Mouse (Mus musculus) forebrain, embryonic 11.5 days (tissue): ENCODE measurements at regions not wholly inside any gene's neighbourhood (a gene's known extent, or its start where the extent isn't known, plus 50 kb on each side); places are given as distances from the start of the nearest gene placed in this dataset.

Experiments used
- ATAC-seq: fragments of 200-750 bp; cut with Nextera tagmentation; replicated peaks from 2 replicates; pipeline ENCODE4 v1.8.0; 2017; ENCODE audit warnings: moderate TSS enrichment; ENCODE audit not compliant: low FRiP score
- DNase-seq: peaks from one replicate; pipeline ENCODE4 v3.0.0-alpha.2; 2017; ENCODE audit warnings: low spot score
- H3K27ac ChIP-seq: fragments of 300-500 bp; sonication (generic); 2 replicates; pipeline ENCODE4 v1.5.1; 2014; ENCODE audit warnings: low read depth, low read length
- H3K27me3 ChIP-seq: fragments of 300-500 bp; sonication (generic); 2 replicates; pipeline ENCODE4 v1.6.1; 2014; ENCODE audit warnings: mild to moderate bottlenecking, low read length, mixed read lengths; ENCODE audit not compliant: control insufficient read depth, insufficient read depth
- H3K36me3 ChIP-seq: fragments of 300-500 bp; sonication (generic); 2 replicates; pipeline ENCODE4 v1.6.1; 2014; ENCODE audit warnings: mild to moderate bottlenecking, low read length, moderate library complexity, mixed read lengths; ENCODE audit not compliant: control insufficient read depth, insufficient read depth
- H3K4me1 ChIP-seq: fragments of 300-500 bp; sonication (generic); replicated peaks from 2 replicates; pipeline ENCODE4 v1.6.1; 2014; ENCODE audit warnings: low read length, mixed read lengths; ENCODE audit not compliant: control insufficient read depth, insufficient read depth
- H3K4me2 ChIP-seq: fragments of 300-500 bp; sonication (generic); 2 replicates; pipeline ENCODE4 v1.6.1; 2014; ENCODE audit warnings: low read depth, mild to moderate bottlenecking, low read length, moderate library complexity, mixed read lengths; ENCODE audit not compliant: severe bottlenecking
- H3K4me3 ChIP-seq: fragments of 300-500 bp; sonication (generic); 2 replicates; pipeline ENCODE4 v1.5.1; 2014; ENCODE audit warnings: low read depth, low read length
- H3K9ac ChIP-seq: fragments of 300-500 bp; sonication (generic); 2 replicates; pipeline ENCODE4 v1.6.1; 2014; ENCODE audit warnings: low read length
- H3K9me3 ChIP-seq: fragments of 300-500 bp; sonication (generic); 2 replicates; pipeline ENCODE4 v1.6.1; 2016; ENCODE audit warnings: low read length, mixed read lengths; ENCODE audit not compliant: control insufficient read depth
- WGBS: fragments of 180-500 bp; shearing (Covaris S2); extraction: QIAGEN DNeasy Blood & Tissue Kit; methylation state at CpG from one replicate; pipeline ENCODE4 v1.1.7; 2014; 5-methylcytosine and 5-hydroxymethylcytosine counted together

DNA sequence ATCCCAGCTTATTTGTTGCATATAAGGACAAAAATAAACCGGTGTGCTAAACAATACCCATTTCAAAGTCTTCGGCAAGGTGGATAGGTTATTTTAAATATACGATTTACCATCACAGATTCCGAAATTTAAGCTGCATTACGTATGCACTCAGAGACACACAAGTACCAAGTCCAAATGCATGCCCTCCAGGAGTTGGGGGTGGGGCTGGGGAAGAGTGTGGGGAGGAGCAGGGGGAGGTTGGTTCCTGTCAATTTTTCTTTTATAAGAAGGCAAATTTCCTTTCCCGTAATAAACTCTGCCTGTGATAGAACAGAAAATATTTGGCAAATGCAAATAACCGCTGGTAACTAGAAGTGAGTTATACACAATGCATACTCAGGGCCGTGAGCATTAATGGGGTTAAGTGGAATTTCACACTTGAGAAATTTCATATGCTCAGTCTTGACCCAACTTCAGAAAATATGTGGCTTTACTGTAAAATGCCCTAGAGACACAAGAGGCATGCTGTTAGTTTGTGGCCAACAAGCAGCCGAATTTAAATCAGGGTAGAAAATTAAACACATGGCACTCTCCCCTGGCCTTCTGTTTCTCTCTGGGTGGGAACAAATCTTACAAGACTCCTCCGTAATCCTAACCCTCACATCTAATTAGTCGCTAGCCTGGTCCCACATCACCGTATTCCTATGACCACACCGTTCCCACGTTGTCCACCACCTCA is 200.6 kb downstream of the Rwdd3 start:
- DNase-seq: no peak

GRCm38 (mm10) chr3:120946906-120947305 is 224.6 kb downstream of the Rwdd3 start:
- Histone ChIP-seq H3K27ac (no peak overlapping the region), H3K9ac (no peak overlapping the region), H3K27me3 (no peaks in the 10 kb centered on the region), H3K4me3 (no peak overlapping the region), H3K36me3 (no peaks in the 10 kb centered on the region), H3K4me1 (no peaks in the 10 kb centered on the region), H3K9me3 (no peaks in the 10 kb centered on the region), H3K4me2 (no peak overlapping the region)
- DNase-seq (no peak), ATAC-seq (no peak)
- WGBS: 96% methylated on average over 8 of the region's 8 CpGs

More for the DNA sequence above, 200.6 kb downstream of the Rwdd3 start:
- H3K4me2 ChIP-seq: no peak overlapping the region
- no peaks in the 10 kb centered on the region for H3K36me3 ChIP-seq
- 80% methylated on average over 14 of the region's 14 CpGs for WGBS
- H3K4me1 ChIP-seq: no peaks in the 10 kb centered on the region
- no peaks in the 10 kb centered on the region for H3K9me3 ChIP-seq
- no peaks in the 10 kb centered on the region for H3K27me3 ChIP-seq
- no peak overlapping the region for H3K27ac ChIP-seq
- no peak overlapping the region for H3K4me3 ChIP-seq
- no peak overlapping the region for H3K9ac ChIP-seq
- ATAC-seq: 0 out of 2 replicates have a peak, but pooled peaks have one; percentile 7

GRCm38 (mm10) chr3:120934401-120934800 is 237.1 kb downstream of the Rwdd3 start:
- Histone ChIP-seq H3K4me2 (no peak overlapping the region), H3K27ac (no peak overlapping the region), H3K36me3 (no peaks in the 10 kb centered on the region), H3K9ac (no peak overlapping the region), H3K4me3 (no peak overlapping the region), H3K4me1 (no peaks in the 10 kb centered on the region), H3K27me3 (no peaks in the 10 kb centered on the region), H3K9me3 (no peaks in the 10 kb centered on the region)
- no peak for DNase-seq
- WGBS: 94% methylated on average over 4 of the region's 4 CpGs
- ATAC-seq: no peak

DNA sequence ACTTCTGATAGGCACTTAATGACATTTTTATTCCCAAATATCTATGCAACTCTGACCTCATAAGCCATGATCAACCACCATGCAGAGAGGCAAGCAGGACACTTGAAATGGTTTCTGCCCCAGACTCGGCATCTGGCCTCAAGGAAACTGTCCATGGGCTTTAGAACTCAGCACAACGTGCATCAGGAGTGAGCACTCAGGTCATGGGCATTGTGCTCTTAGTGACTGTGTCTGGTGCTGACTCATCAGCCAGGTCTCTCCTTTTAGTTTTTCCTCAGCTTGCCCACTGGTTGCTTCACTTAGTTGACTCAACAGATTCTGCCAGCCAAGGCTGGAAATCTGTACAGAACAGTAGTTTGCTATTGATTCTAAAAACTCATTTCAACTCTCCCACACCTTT is 251.1 kb downstream of the Rwdd3 start:
- WGBS: 82% methylated on average over 2 of the region's 2 CpGs
- Histone ChIP-seq H3K4me3 (no peak overlapping the region), H3K9me3 (no peaks in the 10 kb centered on the region), H3K9ac (no peak overlapping the region), H3K36me3 (no peaks in the 10 kb centered on the region), H3K27ac (no peak overlapping the region), H3K27me3 (no peaks in the 10 kb centered on the region), H3K4me2 (no peak overlapping the region), H3K4me1 (no peaks in the 10 kb centered on the region)
- DNase-seq (no peak), ATAC-seq (no peak)

DNA sequence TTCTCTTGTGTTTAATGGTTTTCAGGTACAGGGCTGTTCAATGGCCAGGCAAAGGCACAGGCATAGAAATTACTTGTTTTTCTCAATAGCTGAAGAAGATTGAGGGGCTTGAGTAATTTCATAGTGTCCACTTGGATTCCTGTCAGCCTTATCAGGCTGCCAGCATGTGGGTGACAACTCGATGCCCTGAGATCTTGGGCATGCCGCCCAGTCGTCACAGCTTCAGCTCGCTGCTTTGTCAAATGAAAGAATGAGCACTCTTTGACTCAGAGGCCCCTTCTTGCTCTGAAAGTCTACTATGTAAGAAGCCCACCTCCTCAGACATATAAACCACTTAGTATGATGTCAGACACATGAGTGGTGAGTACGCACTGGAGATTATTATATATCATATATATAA is 272.6 kb downstream of the Rwdd3 start:
- 95% methylated on average over 5 of the region's 5 CpGs for WGBS
- H3K4me1 ChIP-seq: no peaks in the 10 kb centered on the region

GRCm38 (mm10) chr3:120898258-120898657 is 273.2 kb downstream of the Rwdd3 start:
- Histone ChIP-seq H3K27ac (no peak overlapping the region), H3K9me3 (no peaks in the 10 kb centered on the region), H3K4me3 (no peak overlapping the region), H3K4me2 (no peak overlapping the region), H3K36me3 (no peaks in the 10 kb centered on the region), H3K9ac (no peak overlapping the region), H3K27me3 (no peaks in the 10 kb centered on the region), H3K4me1 (no peaks in the 10 kb centered on the region)
- DNase-seq (no peak), ATAC-seq (no peak)
- 88% methylated on average over 9 of the region's 9 CpGs for WGBS

More for the DNA sequence above, 272.6 kb downstream of the Rwdd3 start:
- Histone ChIP-seq H3K36me3 (no peaks in the 10 kb centered on the region), H3K27ac (no peak overlapping the region), H3K9ac (no peak overlapping the region), H3K4me3 (no peak overlapping the region), H3K27me3 (no peaks in the 10 kb centered on the region), H3K4me2 (no peak overlapping the region), H3K9me3 (no peaks in the 10 kb centered on the region)
- no peak for ATAC-seq
- DNase-seq: no peak

DNA sequence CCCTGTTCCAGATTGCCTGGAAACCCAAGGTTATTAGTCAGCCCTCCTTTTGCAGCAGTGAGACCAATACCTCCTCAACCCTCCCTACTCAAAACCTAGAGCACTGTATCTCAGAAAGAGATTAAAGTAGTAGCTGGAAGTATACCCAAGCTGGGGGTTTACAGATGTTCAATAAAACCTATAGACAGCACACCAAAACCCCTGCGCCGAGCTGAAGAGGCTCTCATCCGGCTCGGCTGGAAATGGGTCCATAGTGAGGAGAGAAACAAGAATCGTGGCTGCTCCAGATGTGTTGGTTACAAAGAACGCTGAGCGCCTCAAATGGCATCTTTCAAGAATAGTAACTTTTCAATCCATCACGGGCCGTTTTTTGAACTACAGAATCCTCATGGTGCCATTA is 273.7 kb downstream of the Rwdd3 start:
- H3K9me3 ChIP-seq: no peaks in the 10 kb centered on the region
- no peak overlapping the region for H3K4me2 ChIP-seq
- H3K4me3 ChIP-seq: no peak overlapping the region
- H3K9ac ChIP-seq: no peak overlapping the region
- no peaks in the 10 kb centered on the region for H3K27me3 ChIP-seq
- no peaks in the 10 kb centered on the region for H3K4me1 ChIP-seq
- WGBS: 94% methylated on average over 9 of the region's 9 CpGs
- ATAC-seq (no peak), DNase-seq (no peak)
- H3K27ac ChIP-seq: no peak overlapping the region
- H3K36me3 ChIP-seq: no peaks in the 10 kb centered on the region

DNA sequence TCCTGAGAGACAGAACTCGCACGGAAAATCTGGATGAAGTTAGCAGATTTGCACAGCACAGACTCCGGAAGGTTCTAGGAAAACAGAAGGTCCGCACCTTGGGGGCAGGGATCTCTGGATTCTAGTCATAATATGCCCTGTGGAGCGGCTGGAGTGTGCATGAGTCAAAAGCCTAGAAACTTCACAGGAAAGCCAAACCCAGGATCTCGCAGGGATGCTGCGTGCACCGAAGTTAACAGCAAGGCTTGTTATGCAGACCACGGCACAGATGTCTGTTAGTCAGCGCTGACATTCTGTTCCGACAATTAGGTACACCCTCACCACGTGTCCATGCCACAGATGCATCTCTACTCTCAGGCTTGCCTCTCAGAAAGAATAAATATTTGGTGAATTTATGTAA is 274.3 kb downstream of the Rwdd3 start:
- H3K4me1 ChIP-seq: no peaks in the 10 kb centered on the region
- no peaks in the 10 kb centered on the region for H3K9me3 ChIP-seq
- H3K9ac ChIP-seq: no peak overlapping the region
- WGBS: 91% methylated on average over 12 of the region's 12 CpGs
- H3K27me3 ChIP-seq: no peaks in the 10 kb centered on the region
- H3K4me3 ChIP-seq: no peak overlapping the region
- no peaks in the 10 kb centered on the region for H3K36me3 ChIP-seq
- H3K4me2 ChIP-seq: no peak overlapping the region
- H3K27ac ChIP-seq: no peak overlapping the region
- no peak for DNase-seq
- no peak for ATAC-seq
